Mouse (Mus musculus) kidney, adult 2 months (tissue): Measurements from ENCODE around the gene Camk2g.

Experiments used
- CTCF ChIP-seq: fragments of 200-500 bp; conservative IDR thresholded peaks from 2 replicates; pipeline ENCODE4 v1.5.1; 2011; ENCODE audit warnings: low read depth, mild to moderate bottlenecking, control low read depth, low read length, moderate library complexity, mixed read lengths; ENCODE audit not compliant: insufficient read depth, insufficient read length
- POLR2A ChIP-seq: fragments of 200-500 bp; IDR thresholded peaks from one replicate; pipeline ENCODE4 v1.6.1; 2011; ENCODE audit warnings: low read depth, low read length, control low read depth

- TF ChIP-seq CTCF (peak; percentile 96), POLR2A (no peak)
Observed at GRCm38 (mm10) chr14:20803606-20803938, 9.7 kb upstream of the Camk2g start.
